Mouse (Mus musculus): ENCODE data around the gene Ugt1a5.
"Not testable (repeated sequence)": the region's sequence is repeated elsewhere in the genome, so short reads cannot be mapped to it uniquely, and the experiment has no call there.

Gene Ugt1a5

GRCm38 (mm10) chr1:88197443-88197842, 31.6 kb downstream of the Ugt1a5 start:
- DNase-seq (ENCODE audit: low read depth, low spot score), result no peak

DNA sequence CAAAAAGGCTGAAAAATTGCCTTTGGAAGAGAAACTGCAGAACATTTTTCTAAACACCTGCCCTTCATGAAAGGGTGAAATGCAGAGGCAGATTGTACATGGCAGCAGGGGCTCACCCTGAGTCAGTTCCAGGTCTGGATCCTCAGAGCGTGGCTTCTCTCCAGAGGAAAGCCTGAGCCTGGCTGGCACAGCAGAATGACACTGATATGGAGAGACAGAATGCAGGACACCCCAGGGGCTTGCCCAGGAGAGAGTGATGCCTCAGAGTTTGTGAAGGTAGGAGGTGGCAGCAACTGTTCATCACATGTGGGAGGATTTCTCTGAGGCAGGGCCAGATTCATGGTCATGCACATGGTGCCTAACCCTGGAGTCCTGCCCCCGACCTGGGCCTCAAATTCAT, 34.2 kb downstream of the Ugt1a5 start:
- no peak for DNase-seq (ENCODE audit: low read depth, low spot score)

- no peak for DNase-seq (ENCODE audit: low read depth, low spot score)
Measured at GRCm38 (mm10) chr1:88200456-88200855, 34.6 kb downstream of the Ugt1a5 start, which contains the start of gene Ugt1a2. Gene Ugt1a2, plus strand, starts transcription at chr1:88200601.

- DNase-seq (ENCODE audit: low read depth, low spot score), result no peak
Measured at GRCm38 (mm10) chr1:88205294-88205922, 39.6 kb downstream of the Ugt1a5 start, which contains the start of gene Dnajb3. Gene Dnajb3, minus strand, starts transcription at chr1:88205782.

DNA sequence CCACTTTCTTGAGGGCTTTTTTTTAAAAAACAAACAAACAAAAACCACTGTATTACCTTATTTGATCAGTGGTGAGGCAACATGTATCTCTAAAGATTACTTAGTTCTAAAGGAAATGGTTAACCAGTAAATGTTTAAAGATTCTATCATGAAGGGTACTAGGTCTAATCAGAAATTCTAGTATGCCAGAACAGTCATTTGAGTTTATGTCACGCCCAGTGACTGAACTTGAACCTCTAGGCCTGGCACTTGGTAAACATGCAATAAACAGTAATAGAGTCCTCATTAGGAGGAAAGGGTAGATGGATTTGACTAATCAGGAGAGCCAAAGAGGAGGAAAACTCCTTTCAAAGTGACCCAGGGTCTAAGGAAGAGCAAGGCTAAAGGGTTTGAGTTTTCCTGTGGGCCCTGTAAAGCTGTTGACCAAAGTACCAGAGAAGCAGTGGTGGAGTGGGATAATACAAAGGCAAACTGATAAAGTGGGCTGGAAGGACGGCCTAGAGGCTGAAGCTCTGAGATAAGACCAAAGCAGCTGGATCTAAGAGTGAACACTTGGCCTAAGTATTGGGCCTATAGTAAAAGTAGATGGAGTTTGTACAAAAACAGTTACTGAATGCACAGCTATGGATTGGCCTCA, 41.1 kb downstream of the Ugt1a5 start:
- DNase-seq (ENCODE audit: low read depth, low spot score), result no peak

GRCm38 (mm10) chr1:88211812-88212211, 46.0 kb downstream of the Ugt1a5 start, which contains the start of gene Ugt1a1:
Gene Ugt1a1, plus strand, starts transcription at chr1:88211959.
- peak; percentile 2 for DNase-seq (ENCODE audit: low read depth, low spot score)

- DNase-seq (ENCODE audit: low read depth, low spot score), result peak; percentile 5
Measured at GRCm38 (mm10) chr1:88212341-88213045, 46.7 kb downstream of the Ugt1a5 start.

DNA sequence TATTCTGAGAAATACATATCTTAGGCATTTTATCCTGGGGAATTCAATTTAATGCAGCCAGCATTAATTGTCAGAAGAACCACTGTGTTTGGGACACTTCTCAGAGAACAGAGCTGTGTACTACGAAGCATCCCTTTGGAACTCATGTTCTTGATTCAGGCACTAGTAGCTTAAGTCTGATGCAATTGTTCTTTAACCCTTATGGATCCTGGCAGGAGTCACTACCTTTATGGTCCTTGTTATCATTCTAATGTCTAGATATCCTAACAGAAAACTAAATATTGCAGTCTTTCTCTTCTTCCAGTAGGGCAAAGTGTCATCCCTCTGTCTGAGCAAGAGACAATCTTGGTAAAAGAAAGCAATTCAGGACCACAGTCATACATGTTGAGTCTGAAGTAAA, 47.2 kb downstream of the Ugt1a5 start:
- DNase-seq (ENCODE audit: low read depth, low spot score), result peak; percentile 7

- peak; percentile 10 for DNase-seq (ENCODE audit: low read depth, low spot score)
Measured at GRCm38 (mm10) chr1:88213766-88214461, 48.1 kb downstream of the Ugt1a5 start.

GRCm38 (mm10) chr1:88214462-88214952, 48.7 kb downstream of the Ugt1a5 start:
- DNase-seq (ENCODE audit: low read depth, low spot score), result peak; percentile 4

DNA sequence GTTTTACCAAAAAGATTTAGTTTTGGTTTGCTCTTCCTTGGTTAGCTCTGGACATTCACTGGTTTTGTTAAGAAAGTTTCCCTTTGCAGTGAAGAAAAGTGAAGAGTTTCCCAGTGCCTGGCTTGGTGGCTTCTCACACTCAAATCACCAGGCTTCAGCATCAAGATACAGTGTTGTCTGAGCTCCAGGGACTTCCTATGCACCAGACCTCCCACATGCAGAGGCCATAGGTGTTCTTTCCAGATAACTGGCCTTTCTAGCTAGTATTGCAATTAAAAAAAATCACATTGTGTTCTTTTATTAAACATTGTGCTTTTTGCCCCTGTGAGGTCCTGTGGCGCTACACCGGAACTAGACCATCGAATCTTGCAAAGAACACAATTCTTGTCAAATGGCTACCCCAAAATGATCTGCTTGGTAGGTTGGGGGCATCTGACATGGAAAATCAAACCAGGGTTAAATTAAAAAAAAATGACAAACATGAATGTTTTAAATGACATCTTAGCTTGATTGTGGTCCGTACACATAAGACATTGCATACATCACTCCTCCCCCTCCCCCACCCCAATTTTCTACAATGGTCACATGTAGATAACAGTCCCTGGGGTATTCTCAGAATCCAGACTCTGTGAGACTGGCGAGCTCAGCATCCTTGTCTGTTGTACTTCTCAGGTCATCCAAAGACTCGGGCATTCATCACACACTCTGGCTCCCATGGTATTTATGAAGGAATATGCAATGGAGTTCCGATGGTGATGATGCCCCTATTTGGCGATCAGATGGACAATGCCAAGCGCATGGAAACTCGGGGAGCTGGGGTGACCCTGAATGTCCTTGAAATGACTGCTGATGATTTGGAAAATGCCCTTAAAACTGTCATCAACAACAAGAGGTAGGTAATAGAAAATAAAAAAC, 49.9 kb downstream of the Ugt1a5 start:
- DNase-seq (ENCODE audit: low read depth, low spot score), result peak; percentile 4

DNA sequence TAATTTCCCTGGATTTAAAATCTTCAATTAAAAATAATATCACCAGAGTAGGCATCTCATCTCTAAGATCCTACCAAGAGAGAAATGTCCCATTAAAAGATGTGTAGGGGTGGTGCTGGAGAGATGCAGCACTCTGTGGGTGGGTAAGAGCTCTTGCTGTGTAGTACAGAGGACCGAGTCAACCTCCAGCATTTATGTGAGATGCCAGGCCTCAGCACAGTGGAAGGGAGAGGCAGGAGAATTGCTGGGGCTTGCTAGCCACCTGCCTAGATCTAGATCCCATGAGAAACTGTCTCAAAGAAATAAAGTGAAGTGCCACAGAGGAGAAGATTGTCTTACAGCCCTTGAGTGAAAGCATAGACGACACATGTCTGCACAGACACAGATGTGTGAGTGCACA, 50.7 kb downstream of the Ugt1a5 start:
- DNase-seq (ENCODE audit: low read depth, low spot score), result no peak

- DNase-seq (ENCODE audit: low read depth, low spot score), result peak; percentile 11
Measured at GRCm38 (mm10) chr1:88217144-88217543, 51.3 kb downstream of the Ugt1a5 start.

- peak; percentile 3 for DNase-seq (ENCODE audit: low read depth, low spot score)
Measured at GRCm38 (mm10) chr1:88217576-88217975, 51.8 kb downstream of the Ugt1a5 start.

GRCm38 (mm10) chr1:88218051-88218450, 52.2 kb downstream of the Ugt1a5 start:
- DNase-seq (ENCODE audit: low read depth, low spot score), result no peak

DNA sequence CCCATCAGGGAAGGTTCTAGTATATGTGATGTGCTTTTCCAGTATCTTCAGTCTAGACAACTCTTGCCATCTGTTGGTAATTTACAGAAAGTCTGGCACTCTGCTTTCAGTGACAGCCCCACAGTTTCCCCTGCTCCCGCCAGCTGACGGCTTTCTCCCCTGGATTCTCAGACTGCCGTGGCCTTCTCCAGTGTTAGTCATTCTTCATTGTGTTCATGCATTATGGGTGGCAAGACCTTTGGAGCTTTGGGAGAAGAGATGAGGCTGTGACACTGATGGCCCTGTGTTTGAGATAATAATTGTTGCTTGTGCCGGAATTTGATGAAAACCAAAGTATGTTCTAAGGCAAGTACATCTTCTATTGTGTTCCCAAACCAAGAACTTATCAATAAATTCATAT, 52.8 kb downstream of the Ugt1a5 start:
- no peak for DNase-seq (ENCODE audit: low read depth, low spot score)

DNA sequence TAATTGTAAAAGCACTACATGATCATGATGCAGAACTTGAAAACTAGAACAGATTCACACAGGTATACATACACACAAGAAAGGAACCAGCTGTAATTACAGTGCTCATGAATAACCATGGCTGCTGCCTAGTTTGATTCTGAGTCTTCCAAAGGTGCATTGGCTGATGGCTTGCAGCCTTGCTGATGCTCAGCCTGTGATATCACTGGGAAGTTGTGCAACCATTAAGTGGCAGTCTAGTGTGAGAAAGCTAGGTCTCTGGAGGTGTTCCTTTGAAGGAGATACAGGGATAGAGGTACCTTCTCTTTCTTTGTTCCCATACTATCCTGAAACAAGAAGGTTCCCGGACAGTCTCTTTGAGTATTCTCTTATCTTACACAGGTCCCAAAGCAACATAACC, 53.2 kb downstream of the Ugt1a5 start:
- no peak for DNase-seq (ENCODE audit: low read depth, low spot score)

- DNase-seq (ENCODE audit: low read depth, low spot score), result no peak
Measured at GRCm38 (mm10) chr1:88220336-88220735, 54.5 kb downstream of the Ugt1a5 start.

GRCm38 (mm10) chr1:88222216-88222615, 56.4 kb downstream of the Ugt1a5 start:
- no peak for DNase-seq (ENCODE audit: low read depth, low spot score)

- DNase-seq (ENCODE audit: low read depth, low spot score), result not testable (repeated sequence)
Measured at GRCm38 (mm10) chr1:88223011-88223515, 57.3 kb downstream of the Ugt1a5 start.

DNA sequence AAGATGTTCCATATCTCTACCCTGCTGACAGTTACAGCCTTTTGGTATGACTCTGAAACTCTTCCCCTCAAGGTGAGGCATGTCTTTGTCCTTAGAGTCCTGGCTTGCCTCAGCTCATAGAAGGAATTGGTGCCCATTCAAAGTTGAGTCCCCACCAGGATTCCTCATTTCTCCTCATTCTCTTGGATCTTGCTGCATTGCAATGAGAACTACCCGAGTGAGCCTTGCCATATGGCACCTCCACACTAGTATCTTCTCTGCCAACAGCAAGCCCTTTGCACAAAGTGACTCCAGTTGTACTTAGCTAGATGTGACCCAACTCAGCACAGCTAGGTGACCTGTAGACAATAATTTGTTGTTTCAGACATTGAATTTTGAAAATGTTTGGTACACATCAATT, 57.8 kb downstream of the Ugt1a5 start:
- no peak for DNase-seq (ENCODE audit: low read depth, low spot score)

Measured in 3T3-L1 (cell line).